Mouse (Mus musculus) hindbrain, embryonic 12.5 days (tissue): ENCODE data around the gene Jup. TPM values are rescaled to one million over a fixed set of nuclear protein-coding genes. Genes with fewer than 3 reads are reported as not detected.
A peak's percentile ranks its signal among the peaks of the same experiment; 100 is the strongest.

Source experiments
- ATAC-seq: fragments of 200-750 bp; cut with Nextera tagmentation; 2 replicates; pipeline ENCODE4 v1.8.0; 2017; ENCODE audit warnings: moderate TSS enrichment; ENCODE audit not compliant: low FRiP score
- H3K27ac ChIP-seq: fragments of 300-500 bp; sonication (generic); 2 replicates; pipeline ENCODE4 v1.5.1; 2016; ENCODE audit warnings: mild to moderate bottlenecking
- H3K27me3 ChIP-seq: fragments of 300-500 bp; sonication (generic); 2 replicates; pipeline ENCODE4 v1.6.1; 2016; ENCODE audit warnings: mild to moderate bottlenecking
- H3K36me3 ChIP-seq: fragments of 300-500 bp; sonication (generic); 2 replicates; pipeline ENCODE4 v1.6.1; 2016; ENCODE audit warnings: mild to moderate bottlenecking
- H3K4me1 ChIP-seq: fragments of 300-500 bp; sonication (generic); 2 replicates; pipeline ENCODE4 v1.6.1; 2016
- H3K4me2 ChIP-seq: fragments of 300-500 bp; sonication (generic); replicated peaks from 2 replicates; pipeline ENCODE4 v1.6.1; 2016; ENCODE audit warnings: mild to moderate bottlenecking
- H3K4me3 ChIP-seq: fragments of 300-500 bp; sonication (generic); 2 replicates; pipeline ENCODE4 v1.5.1; 2016; ENCODE audit warnings: mild to moderate bottlenecking
- H3K9ac ChIP-seq: fragments of 300-500 bp; sonication (generic); 2 replicates; pipeline ENCODE4 v1.6.1; 2016; ENCODE audit warnings: mild to moderate bottlenecking, moderate library complexity
- H3K9me3 ChIP-seq: fragments of 300-500 bp; sonication (generic); replicated peaks from 2 replicates; pipeline ENCODE4 v1.6.1; 2016; ENCODE audit warnings: mild to moderate bottlenecking
- WGBS: fragments of 180-500 bp; shearing (Covaris S2); methylation state at CpG from one replicate; pipeline ENCODE4 v1.1.7; 2016; 5-methylcytosine and 5-hydroxymethylcytosine counted together
- polyA plus RNA-seq: library from polyadenylated mRNA; unstranded; fragments of >200 nt; fragmentation: Nextera tagmentation; extraction: Ambion mirVana; gene quantifications from 2 replicates; pipeline ENCODE4 v1.2.1, GENCODE M21; 2016

Gene Jup
- 64.0 and 64.6 TPM in 2 replicates for polyA plus RNA-seq

- Histone ChIP-seq H3K27me3 (peaks cover 21% of the 10 kb centered on the region), H3K9ac (peak within 1 kb of the TSS; percentile 75), H3K36me3 (no peaks in the 10 kb centered on the region), H3K4me2 (peak within 1 kb of the TSS; percentile 54), H3K4me1 (peaks cover 23% of the 10 kb centered on the region), H3K9me3 (no peaks in the 10 kb centered on the region), H3K4me3 (peak within 1 kb of the TSS; percentile 58), H3K27ac (peak within 1 kb of the TSS; percentile 80)
- WGBS = under 1% methylated on average over 37 of the region's 37 CpGs
- peak; percentile 98 for ATAC-seq
Measured at GRCm38 (mm10) chr11:100397600-100398389, at the start of gene Jup. Jup (minus strand) TSS chr11:100397763.

- ATAC-seq = no peak
- Histone ChIP-seq H3K4me3 (no peak overlapping the region), H3K27ac (no peak overlapping the region), H3K27me3 (no peaks in the 10 kb centered on the region), H3K4me1 (peaks cover 11% of the 10 kb centered on the region), H3K36me3 (peaks cover 3% of the 10 kb centered on the region; the same call in 1 of the 2 replicates), H3K9ac (no peak overlapping the region), H3K4me2 (no peak overlapping the region), H3K9me3 (no peaks in the 10 kb centered on the region)
- 86% methylated on average over 6 of the region's 6 CpGs for WGBS
Measured at GRCm38 (mm10) chr11:100442625-100443024, 45.1 kb upstream of the Jup start.

- no peaks in the 10 kb centered on the region for H3K27me3 ChIP-seq
- H3K9ac ChIP-seq = peak within 1 kb of the TSS; percentile 92
- 88% methylated on average over 8 of the region's 8 CpGs for WGBS
- no peaks in the 10 kb centered on the region for H3K9me3 ChIP-seq
- H3K4me3 ChIP-seq = peak within 1 kb of the TSS; percentile 84
- H3K36me3 ChIP-seq = peaks cover 10% of the 10 kb centered on the region
- H3K4me2 ChIP-seq = peak within 1 kb of the TSS; percentile 82
- peaks cover 11% of the 10 kb centered on the region for H3K4me1 ChIP-seq
- peak within 1 kb of the TSS; percentile 60 for H3K27ac ChIP-seq
- ATAC-seq = no peak
Measured at GRCm38 (mm10) chr11:100441797-100442196, 44.2 kb upstream of the Jup start, which contains the start of the genes Nt5c3b and Klhl10. Nt5c3b (minus strand) TSS chr11:100441808. Klhl10 (plus strand) TSS chr11:100441917.

DNA sequence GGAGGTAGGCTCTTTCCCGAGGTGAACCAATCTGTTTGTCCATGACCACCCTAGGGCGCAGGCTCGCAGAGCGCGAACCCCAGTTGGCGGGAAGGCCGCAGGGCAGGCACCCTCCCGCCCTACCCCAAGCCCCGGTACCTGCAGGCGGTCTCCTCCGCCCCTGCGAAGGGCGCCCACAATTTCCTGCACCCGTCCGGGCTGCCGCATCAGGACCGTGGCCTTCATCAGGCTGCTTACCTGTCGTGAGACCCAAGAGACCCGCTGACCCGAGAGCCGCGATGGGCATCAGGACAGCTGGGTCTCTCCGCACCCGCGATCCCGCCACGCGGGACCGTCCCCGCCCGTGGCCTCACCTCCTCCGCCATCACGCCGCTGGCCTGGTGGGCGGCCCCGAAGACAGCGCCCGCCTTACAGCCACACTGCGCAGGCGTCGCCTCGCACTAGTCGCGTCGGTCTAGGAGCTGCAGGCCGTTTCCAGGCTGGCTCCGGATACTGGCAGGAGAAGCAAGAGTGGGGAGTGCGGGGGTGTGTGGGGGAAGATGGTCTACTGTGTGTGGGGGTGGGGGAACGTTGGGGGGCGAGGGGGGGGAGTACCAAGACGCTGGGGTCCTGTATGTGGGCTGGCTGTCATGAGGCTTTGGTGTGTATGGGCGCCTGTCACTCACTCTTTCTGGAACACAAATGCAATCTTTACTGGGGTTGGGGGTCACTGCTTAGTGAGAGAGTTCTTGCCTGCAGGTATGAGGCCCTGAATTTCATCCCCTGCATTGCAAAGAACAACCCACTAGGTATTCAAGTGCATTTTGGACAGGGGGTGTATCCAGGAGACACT, 43.3 kb upstream of the Jup start:
- peak overlapping the region; percentile 60 for H3K27ac ChIP-seq
- peak; percentile 95 for ATAC-seq
- H3K27me3 ChIP-seq = no peaks in the 10 kb centered on the region
- peak overlapping the region; percentile 82 for H3K4me2 ChIP-seq
- WGBS = 1% methylated on average over 47 of the region's 52 CpGs
- no peaks in the 10 kb centered on the region for H3K9me3 ChIP-seq
- H3K4me1 ChIP-seq = peaks cover 11% of the 10 kb centered on the region
- peak overlapping the region; percentile 84 for H3K4me3 ChIP-seq
- H3K36me3 ChIP-seq = peaks cover 18% of the 10 kb centered on the region
- H3K9ac ChIP-seq = peak overlapping the region; percentile 92

- no peak for ATAC-seq
- H3K4me2 ChIP-seq = no peak overlapping the region
- no peak overlapping the region for H3K4me3 ChIP-seq
- no peaks in the 10 kb centered on the region for H3K9me3 ChIP-seq
- H3K36me3 ChIP-seq = peaks cover 36% of the 10 kb centered on the region
- H3K27ac ChIP-seq = no peak overlapping the region
- whole genome bisulfite sequencing = 85% methylated on average over 1 of the region's 1 CpGs
- H3K27me3 ChIP-seq = no peaks in the 10 kb centered on the region
- H3K4me1 ChIP-seq = peaks cover 11% of the 10 kb centered on the region
- H3K9ac ChIP-seq = no peak overlapping the region
Measured at GRCm38 (mm10) chr11:100437901-100438300, 40.3 kb upstream of the Jup start.

GRCm38 (mm10) chr11:100435678-100436246, 38.2 kb upstream of the Jup start:
- ATAC-seq = no peak
- Histone ChIP-seq H3K9me3 (no peaks in the 10 kb centered on the region), H3K27me3 (no peaks in the 10 kb centered on the region), H3K36me3 (peaks cover 40% of the 10 kb centered on the region), H3K4me3 (no peak overlapping the region), H3K27ac (no peak overlapping the region), H3K9ac (no peak overlapping the region), H3K4me1 (peaks cover 7% of the 10 kb centered on the region; the same call in 1 of the 2 replicates), H3K4me2 (no peak overlapping the region)
- WGBS = 42% methylated on average over 9 of the region's 9 CpGs

GRCm38 (mm10) chr11:100432002-100432401, 34.4 kb upstream of the Jup start:
- no peaks in the 10 kb centered on the region for H3K27me3 ChIP-seq
- H3K9me3 ChIP-seq = no peaks in the 10 kb centered on the region
- 95% methylated on average over 5 of the region's 5 CpGs for WGBS
- H3K4me1 ChIP-seq = no peaks in the 10 kb centered on the region; the same call in 1 of the 2 replicates
- no peak overlapping the region for H3K4me2 ChIP-seq
- no peak overlapping the region for H3K27ac ChIP-seq
- no peak overlapping the region for H3K4me3 ChIP-seq
- ATAC-seq = no peak
- H3K36me3 ChIP-seq = peaks cover 49% of the 10 kb centered on the region
- H3K9ac ChIP-seq = no peak overlapping the region

- Histone ChIP-seq H3K36me3 (peaks cover 32% of the 10 kb centered on the region), H3K4me1 (peaks cover 2% of the 10 kb centered on the region; the same call in 1 of the 2 replicates), H3K4me2 (no peak overlapping the region), H3K4me3 (no peak overlapping the region), H3K27ac (no peak overlapping the region), H3K27me3 (no peaks in the 10 kb centered on the region), H3K9ac (no peak overlapping the region), H3K9me3 (no peaks in the 10 kb centered on the region)
- 90% methylated on average over 7 of the region's 7 CpGs for WGBS
- ATAC-seq = no peak
Measured at GRCm38 (mm10) chr11:100430052-100430451, 32.5 kb upstream of the Jup start.

DNA sequence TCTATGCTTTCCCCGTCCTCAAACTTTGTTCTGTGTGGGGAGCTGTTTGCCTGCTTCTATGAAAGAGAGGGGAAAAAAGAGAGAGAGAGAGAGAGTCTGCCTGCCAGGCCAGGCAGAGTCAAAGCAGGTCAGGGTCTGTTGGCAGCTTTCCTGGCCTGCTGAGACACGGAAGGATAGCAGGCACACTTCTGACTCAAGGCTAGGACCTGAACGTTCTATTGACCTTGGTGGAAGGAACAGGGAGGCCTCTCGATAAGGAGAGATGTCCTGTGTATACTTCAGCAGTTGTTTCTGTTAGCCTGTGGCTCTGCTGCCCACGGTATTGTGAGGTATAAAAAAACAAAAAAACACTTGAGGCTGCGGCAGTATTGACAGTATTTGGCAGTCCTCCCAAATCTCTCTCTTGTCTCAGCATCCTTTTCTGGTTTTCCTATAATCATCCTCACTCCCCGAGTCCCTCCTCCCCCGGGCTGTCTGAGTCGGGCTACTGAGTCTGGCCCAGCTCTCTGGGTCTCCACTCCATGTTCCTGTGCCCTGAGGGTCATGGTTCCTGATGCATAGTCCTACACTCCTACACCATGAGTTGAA, 31.1 kb upstream of the Jup start:
- H3K9me3 ChIP-seq = no peaks in the 10 kb centered on the region
- no peak overlapping the region for H3K4me3 ChIP-seq
- H3K9ac ChIP-seq = no peak overlapping the region
- WGBS = 83% methylated on average over 9 of the region's 9 CpGs
- H3K36me3 ChIP-seq = peaks cover 31% of the 10 kb centered on the region
- H3K27ac ChIP-seq = no peak overlapping the region
- no peak overlapping the region for H3K4me2 ChIP-seq
- peaks cover 3% of the 10 kb centered on the region for H3K4me1 ChIP-seq
- H3K27me3 ChIP-seq = no peaks in the 10 kb centered on the region
- ATAC-seq = no peak

DNA sequence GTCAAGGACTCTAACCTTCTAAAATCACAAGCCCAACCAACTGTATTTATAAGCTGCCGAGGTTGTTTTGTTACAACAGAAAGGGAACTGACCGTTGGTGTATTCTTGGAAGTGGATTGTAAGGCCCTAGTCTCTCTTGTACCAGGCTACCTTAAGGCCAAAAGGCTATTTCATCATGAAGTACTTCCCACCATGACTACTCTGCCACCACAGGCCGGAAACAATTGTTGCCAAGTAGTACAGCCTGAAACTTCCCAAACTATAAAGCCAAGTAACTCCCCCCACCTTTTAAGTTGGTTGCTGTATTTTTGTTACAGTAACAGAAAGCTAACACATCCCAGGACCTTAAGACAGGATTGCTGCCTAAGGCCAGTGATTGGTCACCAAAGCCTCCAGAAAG, 29.3 kb upstream of the Jup start:
- WGBS = 90% methylated on average over 3 of the region's 3 CpGs

GRCm38 (mm10) chr11:100425851-100426250, 28.3 kb upstream of the Jup start:
- peaks cover 9% of the 10 kb centered on the region for H3K4me1 ChIP-seq
- no peaks in the 10 kb centered on the region for H3K9me3 ChIP-seq
- no peak overlapping the region for H3K4me2 ChIP-seq
- H3K36me3 ChIP-seq = peaks cover 31% of the 10 kb centered on the region
- H3K27me3 ChIP-seq = no peaks in the 10 kb centered on the region
- H3K9ac ChIP-seq = peak overlapping the region; percentile 23; the same call in 1 of the 2 replicates
- no peak overlapping the region for H3K27ac ChIP-seq
- ATAC-seq = no peak
- no peak overlapping the region for H3K4me3 ChIP-seq
- 36% methylated on average over 7 of the region's 7 CpGs for WGBS

More for the DNA sequence above, 29.3 kb upstream of the Jup start:
- Histone ChIP-seq H3K4me2 (no peak overlapping the region), H3K4me1 (peaks cover 5% of the 10 kb centered on the region), H3K9me3 (no peaks in the 10 kb centered on the region), H3K9ac (no peak overlapping the region), H3K27me3 (no peaks in the 10 kb centered on the region), H3K27ac (no peak overlapping the region), H3K36me3 (peaks cover 31% of the 10 kb centered on the region), H3K4me3 (no peak overlapping the region)
- no peak for ATAC-seq
